Mouse (Mus musculus) mouse trophoblast stem cell (cell line): Measurements from ENCODE around the gene Prmt2.

Experiments used
- in situ Hi-C, 2 experiments: fragments of 300-500 bp; cut with MseI, MboI; formaldehyde crosslinking; loops; 2 replicates in 1 of 2; 3 replicates in 1 of 2; pipeline ENCODE4 v1.15.1; 2025

The Prmt2 gene

GRCm38 (mm10) chr10:76237341-76238225 is at the start of gene Prmt2:
Prmt2 (minus strand) TSS chr10:76237865.
- in situ Hi-C loops = no loop called here

DNA sequence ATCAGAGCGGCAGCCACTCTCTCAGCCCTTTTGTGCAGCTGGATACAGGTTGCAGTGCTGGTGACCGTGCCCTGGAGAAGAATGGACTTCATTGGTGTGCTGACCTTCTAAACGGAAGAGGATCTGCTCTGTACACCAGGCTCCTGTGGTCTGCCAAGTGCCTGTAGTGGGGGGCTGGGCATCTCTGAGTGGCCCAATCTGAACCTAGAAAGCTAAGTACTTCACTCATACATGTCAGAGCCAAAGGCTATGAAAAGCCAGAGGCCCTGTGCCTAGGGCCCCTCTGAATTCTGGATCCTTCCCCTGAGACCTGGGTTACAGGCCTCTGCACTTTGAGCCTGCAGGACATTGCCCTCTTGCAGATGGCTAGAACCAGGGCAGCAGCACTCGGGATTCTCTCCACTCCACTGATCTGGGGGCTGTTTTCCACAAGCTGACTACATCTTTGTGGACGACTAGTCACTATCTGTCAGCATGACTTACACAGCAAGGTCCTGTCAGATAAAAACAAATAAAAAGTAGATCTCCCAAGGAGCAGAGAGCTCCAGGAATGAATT is 41.0 kb upstream of the Prmt2 start:
- in situ Hi-C loops = no loop called here

DNA sequence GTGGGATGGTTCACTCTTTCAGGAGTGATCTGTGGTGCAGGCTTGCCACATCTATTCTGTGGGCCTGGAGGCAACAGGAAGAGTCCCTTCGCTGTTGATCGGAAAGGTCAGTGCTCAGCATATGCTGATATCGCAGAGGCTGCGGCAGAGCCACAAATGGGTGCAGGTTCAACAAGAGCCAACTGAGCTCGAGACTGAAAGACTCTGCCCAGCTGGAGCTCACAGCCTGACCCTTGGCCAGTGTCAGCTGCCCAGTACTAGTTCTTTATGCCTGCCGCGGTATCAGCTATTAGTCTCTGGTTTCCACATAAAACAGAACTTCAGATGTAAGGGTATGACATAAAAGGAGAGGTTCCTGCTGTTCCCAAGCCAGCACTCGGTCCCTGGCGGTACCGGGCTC is 37.6 kb upstream of the Prmt2 start:
- in situ Hi-C loops = no loop called here

DNA sequence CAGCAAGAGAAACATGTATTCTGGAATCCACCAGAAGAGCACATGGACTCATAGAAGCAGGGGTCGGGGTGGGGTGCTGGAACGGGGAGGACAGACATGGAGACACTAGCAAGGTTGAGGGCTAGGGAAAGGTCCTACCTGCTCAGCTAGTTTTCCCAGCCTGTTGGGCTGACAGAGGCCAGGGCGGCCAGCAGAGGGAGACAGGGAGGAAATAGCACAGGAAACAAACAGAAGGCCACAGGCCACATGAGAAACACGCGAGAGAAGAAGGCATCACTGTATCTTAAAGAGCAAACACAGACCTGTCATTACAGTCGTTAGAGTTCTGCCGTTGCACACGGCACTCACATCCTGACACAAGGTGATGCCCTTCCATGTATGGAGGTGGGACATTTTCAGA is 33.6 kb upstream of the Prmt2 start:
- in situ Hi-C loops = no loop called here

DNA sequence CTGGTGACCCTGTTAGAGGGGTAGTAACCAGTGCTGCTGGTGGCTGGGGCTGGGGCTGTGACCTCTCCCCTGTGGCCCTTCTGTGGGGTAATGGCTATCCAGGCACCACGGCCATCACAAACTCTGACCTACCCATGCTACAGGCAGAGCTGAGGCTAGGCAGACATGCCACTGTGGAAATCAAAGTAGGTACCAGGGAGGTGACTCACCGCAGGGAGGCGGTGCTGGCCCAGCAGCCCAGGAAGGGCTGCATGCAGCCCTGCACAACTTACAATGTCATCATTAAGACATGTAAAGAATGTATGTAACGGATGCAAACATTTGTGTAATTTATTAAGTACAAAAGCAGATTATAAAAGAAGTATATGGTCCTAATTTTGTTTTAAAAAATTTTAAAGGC is 24.8 kb upstream of the Prmt2 start:
- in situ Hi-C loops = no loop called here

- in situ Hi-C loops = no loop called here
Measured at GRCm38 (mm10) chr10:76261447-76261846, 23.8 kb upstream of the Prmt2 start.

DNA sequence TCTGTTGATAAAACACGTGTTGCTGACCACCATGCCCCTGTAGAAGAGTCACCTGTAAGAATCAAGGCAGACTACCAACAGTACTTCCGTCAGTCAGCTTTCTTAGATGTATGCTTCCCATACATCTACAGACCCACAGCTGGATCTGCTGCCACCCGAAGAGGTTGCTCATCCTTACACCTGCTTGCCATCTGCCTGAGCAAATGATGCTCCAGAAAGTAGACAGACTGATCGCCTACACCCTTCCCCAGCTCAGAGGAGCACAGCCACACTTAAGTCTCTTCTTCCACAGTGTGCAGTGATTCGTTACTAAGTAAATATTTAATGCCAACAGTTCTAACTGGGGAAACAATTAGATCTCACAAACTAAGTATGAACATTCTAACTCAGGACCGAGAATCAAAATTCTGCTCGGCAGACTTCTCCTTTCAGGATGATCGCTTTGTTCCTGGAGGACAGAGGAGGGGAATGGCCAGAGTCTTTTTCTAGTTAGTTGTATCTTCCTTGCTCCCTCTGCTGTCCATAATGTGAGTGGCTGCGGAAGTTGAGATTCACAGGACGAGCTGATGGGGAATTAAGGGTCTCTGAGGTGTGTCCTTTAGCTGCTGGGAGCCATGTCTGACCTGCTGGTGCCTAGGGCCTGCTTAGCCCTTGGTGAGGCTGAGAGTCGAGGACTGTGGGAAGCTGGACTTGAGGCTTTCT is 22.8 kb upstream of the Prmt2 start:
- in situ Hi-C loops = no loop called here

- in situ Hi-C loops = no loop called here
Measured at GRCm38 (mm10) chr10:76259566-76260232, 22.0 kb upstream of the Prmt2 start.

- in situ Hi-C loops = no loop called here
Measured at GRCm38 (mm10) chr10:76257719-76258390, 20.2 kb upstream of the Prmt2 start.

- in situ Hi-C loops = no loop called here
Measured at GRCm38 (mm10) chr10:76257231-76257630, 19.6 kb upstream of the Prmt2 start.

GRCm38 (mm10) chr10:76255617-76256016 is 18.0 kb upstream of the Prmt2 start:
- in situ Hi-C loops = no loop called here

- in situ Hi-C loops = no loop called here
Measured at GRCm38 (mm10) chr10:76253536-76253935, 15.9 kb upstream of the Prmt2 start, which contains the start of gene S100b. S100b (plus strand) TSS chr10:76253853.

- in situ Hi-C loops = no loop called here
Measured at GRCm38 (mm10) chr10:76253079-76253478, 15.4 kb upstream of the Prmt2 start.

- in situ Hi-C loops = no loop called here
Measured at GRCm38 (mm10) chr10:76250870-76251269, 13.2 kb upstream of the Prmt2 start.

GRCm38 (mm10) chr10:76248647-76248968 is 10.9 kb upstream of the Prmt2 start:
- in situ Hi-C loops = no loop called here

DNA sequence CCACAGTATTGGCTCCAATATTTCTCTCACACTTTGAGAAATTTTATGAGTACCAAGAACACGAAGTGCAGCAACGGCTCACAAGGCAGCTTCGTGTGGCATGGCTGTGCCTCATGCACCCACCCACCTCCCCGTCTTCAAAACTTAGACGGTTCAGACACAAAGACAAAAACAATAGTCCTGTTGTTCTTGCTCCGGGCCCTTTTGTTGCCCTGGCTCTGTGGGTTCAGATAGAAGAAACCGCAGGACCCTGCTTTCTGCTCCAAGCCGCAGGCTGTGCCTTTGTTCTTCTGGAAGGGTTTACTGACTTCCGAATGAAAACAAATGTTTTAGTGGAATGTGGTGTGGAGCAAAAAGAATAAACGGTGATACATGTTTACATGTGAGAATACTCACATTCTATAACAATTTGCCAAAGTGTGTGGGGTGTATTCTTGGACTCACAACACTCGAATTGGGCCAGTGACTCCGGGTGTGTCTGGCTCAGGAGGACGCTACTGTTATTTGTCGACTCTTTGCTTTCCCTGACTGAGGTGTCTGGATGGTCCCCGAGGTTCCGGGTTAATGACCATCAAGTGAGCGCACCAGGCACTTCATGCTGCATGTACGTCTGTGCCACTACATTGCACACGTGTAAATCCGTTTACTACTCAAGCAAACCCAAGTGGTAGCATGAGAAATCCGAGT is 10.4 kb upstream of the Prmt2 start:
- in situ Hi-C loops = no loop called here

- in situ Hi-C loops = no loop called here
Measured at GRCm38 (mm10) chr10:76246601-76247000, 8.9 kb upstream of the Prmt2 start.

DNA sequence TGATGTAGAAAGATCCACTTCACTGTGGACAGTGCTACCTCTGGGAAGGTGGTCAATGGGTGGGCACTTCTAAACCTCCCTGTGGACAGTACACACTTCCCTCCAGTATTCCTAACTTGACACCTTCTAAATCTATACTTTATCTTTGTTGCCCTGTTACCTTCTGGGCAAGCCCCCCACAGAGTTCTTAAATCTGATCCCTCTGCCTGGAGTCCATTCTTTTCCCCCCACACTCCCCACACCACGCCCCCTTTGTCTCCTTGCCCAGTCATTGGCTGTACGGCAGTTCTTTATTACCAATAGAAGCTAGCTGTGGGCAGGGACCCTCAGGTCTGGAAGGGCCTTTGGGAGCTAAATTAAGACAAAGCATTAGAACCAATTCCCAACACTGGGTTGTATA is 7.4 kb upstream of the Prmt2 start:
- in situ Hi-C loops = no loop called here

DNA sequence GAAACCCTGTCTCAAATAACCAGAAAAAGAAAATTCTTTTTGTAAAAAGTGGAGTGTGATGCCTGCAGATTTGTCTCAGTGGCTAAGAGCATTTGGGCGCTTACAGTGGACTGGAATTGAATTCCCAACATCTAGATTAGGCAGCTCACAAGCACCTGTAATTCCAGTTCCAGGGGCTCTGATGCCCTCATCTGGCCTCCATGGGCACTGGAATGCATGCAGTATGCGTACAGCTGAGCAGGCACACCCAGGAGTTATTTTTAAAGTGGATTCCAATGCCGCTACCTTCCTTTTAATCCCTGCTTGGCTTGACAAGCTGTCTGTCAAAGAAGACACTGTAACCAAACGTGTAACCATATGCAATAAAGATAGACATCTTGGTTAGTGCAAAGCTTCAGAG is 1.7 kb upstream of the Prmt2 start:
- in situ Hi-C loops = no loop called here

GRCm38 (mm10) chr10:76229627-76230026 is 8.0 kb downstream of the Prmt2 start:
- in situ Hi-C loops = no loop called here

GRCm38 (mm10) chr10:76225944-76226343 is 11.7 kb downstream of the Prmt2 start:
- in situ Hi-C loops = no loop called here
